Mouse (Mus musculus) embryonic fibroblast, embryonic 13.5 days (primary cell): ENCODE data around the gene Srgn.

Source experiments
- CTCF ChIP-seq: IDR thresholded peaks from 2 replicates; pipeline ENCODE4 v1.5.1; 2011; ENCODE audit warnings: mild to moderate bottlenecking, control low read depth, low read length, moderate library complexity, borderline replicate concordance; ENCODE audit not compliant: insufficient read depth
- POLR2A ChIP-seq: IDR thresholded peaks from 2 replicates; pipeline ENCODE4 v1.6.1; 2011; ENCODE audit warnings: low read depth, mild to moderate bottlenecking, control low read depth, low read length, moderate library complexity

DNA sequence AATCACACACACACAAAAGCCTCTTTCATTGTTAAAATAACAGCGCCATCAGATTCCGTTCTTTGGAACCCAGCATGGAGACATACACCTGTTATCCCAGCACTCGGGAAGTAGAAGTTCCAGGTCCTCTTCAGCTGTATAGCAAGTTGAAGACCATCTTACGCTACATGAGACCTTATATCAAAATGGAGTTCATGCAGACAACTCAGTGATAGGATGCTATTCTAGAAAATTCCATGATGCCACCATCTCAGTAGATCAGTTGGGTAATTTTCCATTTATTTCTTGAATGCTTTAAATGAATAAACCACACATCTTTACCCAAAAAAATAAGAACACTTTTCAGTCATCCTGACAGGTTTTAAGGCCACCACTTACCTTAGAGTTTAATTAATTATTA lies 20.2 kb downstream of the Srgn start:
- TF ChIP-seq CTCF (no peak), POLR2A (no peak)
